Mouse (Mus musculus): ENCODE measurements around the gene Gm28308. TPM values are rescaled to one million over a fixed set of nuclear protein-coding genes. Genes with fewer than 3 reads are reported as not detected.

Gm28308 gene
- total RNA-seq, 1 experiment from 2014 or later = not detected

- ATAC-seq (replicated peaks in 1 of 2; ENCODE audit: insufficient read depth in 1 of 2, low FRiP score in 2 of 2, low TSS enrichment in 1 of 2, low read depth in 1 of 2, poor library complexity in 2 of 2, severe bottlenecking in 2 of 2) = no peak
Measured at GRCm38 (mm10) chr6:52123673-52124072, 89.5 kb downstream of the Gm28308 start.

GRCm38 (mm10) chr6:52121173-52121572 is 92.0 kb downstream of the Gm28308 start:
- no peak for ATAC-seq (replicated peaks in 1 of 2; ENCODE audit: insufficient read depth in 1 of 2, low FRiP score in 2 of 2, low TSS enrichment in 1 of 2, low read depth in 1 of 2, poor library complexity in 2 of 2, severe bottlenecking in 2 of 2)

DNA sequence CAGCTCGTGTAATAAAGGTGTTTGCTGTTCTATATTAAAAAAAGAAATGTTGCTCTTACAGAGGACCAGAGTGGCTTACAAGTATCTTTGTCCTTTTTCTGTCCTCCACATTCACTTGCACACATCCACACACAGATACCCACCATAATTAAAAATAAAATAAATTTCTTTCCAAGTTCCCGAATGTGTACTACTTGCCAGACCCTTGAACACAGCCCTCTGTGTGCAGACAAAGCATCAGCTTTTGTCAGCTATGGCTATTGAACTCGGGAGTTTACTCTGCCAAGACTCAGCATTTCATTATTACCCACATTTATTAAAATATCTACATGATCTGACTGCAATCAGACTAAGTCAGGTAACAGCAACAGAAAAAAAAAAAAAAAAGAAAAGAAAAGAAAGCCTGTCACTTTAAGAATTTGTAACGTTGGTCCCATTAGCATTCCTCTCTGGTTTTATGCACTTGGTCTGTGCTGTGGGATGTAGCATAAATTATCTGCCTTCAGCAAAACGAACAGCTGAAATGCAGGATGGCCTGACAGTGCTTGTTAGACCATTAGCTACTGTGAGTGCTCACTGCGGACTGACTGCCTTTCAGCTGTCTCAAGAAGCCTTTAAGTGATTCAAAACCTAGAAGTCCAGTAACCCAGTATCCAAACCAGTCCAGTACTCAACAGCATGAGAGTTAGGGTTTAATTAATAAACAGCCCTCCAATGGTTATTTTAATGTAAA is 94.1 kb downstream of the Gm28308 start:
- no peak for ATAC-seq (replicated peaks in 1 of 2; ENCODE audit: insufficient read depth in 1 of 2, low FRiP score in 2 of 2, low TSS enrichment in 1 of 2, low read depth in 1 of 2, poor library complexity in 2 of 2, severe bottlenecking in 2 of 2)

DNA sequence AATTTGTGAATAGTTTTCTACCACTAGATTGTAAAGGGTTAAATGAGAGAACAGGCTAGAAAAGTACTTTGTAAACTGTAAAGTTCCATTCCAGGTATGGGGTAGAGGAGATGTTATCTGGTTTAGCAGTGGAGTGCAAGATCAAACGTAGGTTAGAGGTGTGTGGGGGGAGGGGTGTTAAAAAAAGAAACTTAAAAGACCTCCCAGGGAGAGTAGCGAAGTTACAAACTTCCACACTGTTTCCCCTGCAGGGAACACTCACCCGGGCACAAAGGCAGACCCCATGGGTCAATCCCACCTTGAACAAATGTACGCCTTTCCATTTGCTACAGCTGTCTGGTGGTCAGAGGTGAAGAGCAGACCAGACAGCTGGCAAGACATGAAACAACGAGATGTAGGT is 97.2 kb downstream of the Gm28308 start:
- no peak for ATAC-seq (replicated peaks in 1 of 2; ENCODE audit: insufficient read depth in 1 of 2, low FRiP score in 2 of 2, low TSS enrichment in 1 of 2, low read depth in 1 of 2, poor library complexity in 2 of 2, severe bottlenecking in 2 of 2)

Other genes starting within 250 kb of the Gm28308 start
- 218 and 241 TPM in 2 replicates for gene Skap2, start 200.8 kb downstream of the Gm28308 start, total RNA-seq (2017)
- not detected in 2 replicates for gene Hoxa1, start 55.0 kb downstream of the Gm28308 start, total RNA-seq (2017)
- 1.2 and 3.8 TPM in 2 replicates for gene Hoxa2, start 48.5 kb downstream of the Gm28308 start, total RNA-seq (2017)
- not detected in 2 replicates for gene 5730596B20Rik, start 35.8 kb downstream of the Gm28308 start, total RNA-seq (2017)
- 0.81 and 1.6 TPM in 2 replicates for gene Hoxa4, start 21.6 kb downstream of the Gm28308 start, total RNA-seq (2017)
- gene Hoxa5, start 8.8 kb downstream of the Gm28308 start, total RNA-seq (2017) = 9.4 and 10.6 TPM in 2 replicates
- gene Hoxa6, start 4.6 kb downstream of the Gm28308 start, total RNA-seq (2017) = 3.8 and 5.8 TPM in 2 replicates
- 3.7 and 6.3 TPM in 2 replicates for gene Hoxa3, start within 50 bp of the Gm28308 start, total RNA-seq (2017)
- gene Hoxa7, start 8.5 kb upstream of the Gm28308 start, total RNA-seq (2017) = 15.6 and 19.2 TPM in 2 replicates
- 122 and 157 TPM in 2 replicates for gene Hoxa9, start 17.8 kb upstream of the Gm28308 start, total RNA-seq (2017)
- gene Hoxa10, start 27.5 kb upstream of the Gm28308 start, total RNA-seq (2017) = 12.2 and 17.2 TPM in 2 replicates
- not detected in 2 replicates for gene Hoxa11, start 32.5 kb upstream of the Gm28308 start, total RNA-seq (2017)
- gene Hoxa13, start 47.5 kb upstream of the Gm28308 start, total RNA-seq (2017) = not detected in 2 replicates
- gene Evx1, start 100.2 kb upstream of the Gm28308 start, total RNA-seq (2017) = not detected in 2 replicates